In the genomic region with DNA sequence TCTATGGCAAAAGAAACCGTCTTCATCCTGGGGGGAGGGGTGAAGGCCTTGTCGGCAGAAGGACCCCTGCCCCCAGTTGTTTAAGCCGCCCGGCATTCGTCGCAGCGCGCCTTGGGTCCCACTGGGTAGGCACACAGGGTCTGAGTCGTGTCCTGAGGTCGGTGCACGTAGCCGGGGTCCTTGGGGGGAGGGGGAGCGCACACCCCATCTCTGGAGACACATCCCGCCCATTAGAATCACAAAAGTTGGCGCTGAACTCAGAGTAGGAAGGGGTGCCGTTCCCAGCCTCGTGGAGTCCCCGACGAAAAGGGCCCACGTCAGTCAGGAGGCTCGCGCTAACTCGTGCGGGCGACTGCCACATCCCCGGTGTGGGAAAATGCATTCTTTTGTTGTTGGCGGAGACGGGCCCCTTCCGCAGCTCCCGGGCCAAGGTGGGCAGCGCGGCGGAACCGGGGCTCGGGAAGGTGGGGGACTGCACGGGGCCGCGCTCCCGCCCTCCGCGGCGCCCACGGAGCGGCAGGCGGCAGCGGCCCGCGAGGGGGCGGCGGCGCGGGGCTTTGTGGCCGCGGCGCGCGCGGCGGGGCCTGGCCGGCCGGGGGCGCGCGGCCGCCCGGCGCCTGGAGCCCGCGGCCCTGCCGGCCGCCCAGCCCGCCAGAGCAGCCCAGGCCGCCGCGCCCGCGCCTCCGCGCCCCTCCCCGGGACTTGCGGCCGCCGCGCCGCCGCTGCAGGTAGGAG, we compare ENCODE assay signal across 8 mouse cellular contexts. TPM values are rescaled to one million over a fixed set of nuclear protein-coding genes. Genes with fewer than 3 reads are reported as not detected.
DNase-seq lines count a peak whose midpoint lies in the region; ATAC-seq and TF ChIP-seq lines count a peak whose summit lies in the region.

Gene Msantd3 (plus strand): TSS at position 95 of the 735 bp plus-strand sequence.

- no peak for TF ChIP-seq CTCF in Patski (IDR thresholded peaks at IDR 0.05)

- POLR2A ChIA-PET in Patski (lab: Charles Lee) = interaction anchor here (1.1 kb wide), 1 partner anchor 46 kb away, joined by 3 read pairs; no protein-coding TSS in a partner anchor

- ATAC-seq in Patski = peak; percentile 72

- DNase-seq in Patski (ENCODE audit: low read depth, low spot score) = no peak
- DNase-seq in cerebellum, adult 18-20 months = peak; percentile 51 to 73
- DNase-seq in forelimb bud, embryonic 11.5 days (ENCODE audit: low read depth, low spot score) = peak; percentile 59
- DNase-seq in heart, postnatal 25 days (ENCODE audit: low spot score) = peak; percentile 14
- DNase-seq in layer of hippocampus, postnatal 14 days (ENCODE audit: low spot score in 2 of 2) = peak; percentile 55 to 58
- DNase-seq in lung, postnatal 10 days = peak; percentile 75
- peak; percentile 57 for DNase-seq in ovary, postnatal 36 days (ENCODE audit: low spot score)
- DNase-seq in c-Kit-positive CD71-positive TER-119-positive erythroid progenitor cells, embryonic 14.5 days (ENCODE audit: low spot score) = no peak

- intact Hi-C loops in heart, postnatal 25 days (cut with DNase I) = loop anchor here (2.0 to 5.0 kb wide), 2 partner anchors 67 to 127 kb away; partner anchors contain the start of gene Tex10

- H3K27me3 ChIP-seq in Patski = no peaks in the 10 kb centered on the region

- in situ Hi-C loops in Patski (cut with MboI; ENCODE audit: low pct_unique_long_range_greater_than_20kb) = no loop called here

- CTCF ChIA-PET in Patski (lab: Charles Lee) = no interaction called here

RNA-seq across cellular contexts. Expression of gene Msantd3, which starts in this region (rescaled TPM):
- 28.5 TPM for polyA plus RNA-seq in Patski (2021)
- 10 to 100 TPM; 21.4 to 21.5 TPM for total RNA-seq in heart, postnatal 25 days (2021)
- total RNA-seq in layer of hippocampus, postnatal 14 days (2021) = 10 to 100 TPM; 30.6 to 32.7 TPM

Comparison
In these comparisons a context has a peak if more than half of its experiments do, and no peak if none do; other contexts are left out.
1. DNase-seq: peak in cerebellum, adult 18-20 months (2 of 2), forelimb bud, embryonic 11.5 days (single experiment), heart, postnatal 25 days (single experiment), layer of hippocampus, postnatal 14 days (2 of 2), lung, postnatal 10 days (single experiment) and ovary, postnatal 36 days (single experiment); none in Patski (single experiment) and c-Kit-positive CD71-positive TER-119-positive erythroid progenitor cells, embryonic 14.5 days (single experiment).